Mouse (Mus musculus) ovary, postnatal 14 days (tissue): ENCODE results near the gene Fyb.
A peak's percentile ranks its signal among the peaks of the same experiment; 100 is the strongest.

Source experiments
- DNase-seq: peaks from one replicate; pipeline ENCODE4 v3.0.0; 2022; ENCODE audit warnings: low spot score

Fyb gene

GRCm38 (mm10) chr15:6600314-6600713, 77.7 kb downstream of the Fyb start:
- no peak for DNase-seq

- DNase-seq, result no peak
Observed at GRCm38 (mm10) chr15:6601330-6601729, 78.7 kb downstream of the Fyb start.

GRCm38 (mm10) chr15:6602003-6602402, 79.3 kb downstream of the Fyb start:
- no peak for DNase-seq

GRCm38 (mm10) chr15:6610703-6611102, 88.0 kb downstream of the Fyb start:
- no peak for DNase-seq

- DNase-seq, result no peak
Observed at GRCm38 (mm10) chr15:6612835-6613234, 90.2 kb downstream of the Fyb start.

- no peak for DNase-seq
Observed at GRCm38 (mm10) chr15:6616382-6617149, 93.9 kb downstream of the Fyb start.

GRCm38 (mm10) chr15:6619558-6620316, 97.1 kb downstream of the Fyb start:
- DNase-seq, result no peak

- peak; percentile 76 for DNase-seq
Observed at GRCm38 (mm10) chr15:6622512-6622911, 99.9 kb downstream of the Fyb start.

GRCm38 (mm10) chr15:6623529-6624228, 101.0 kb downstream of the Fyb start:
- no peak for DNase-seq

GRCm38 (mm10) chr15:6624365-6625182, 101.9 kb downstream of the Fyb start:
- no peak for DNase-seq

- DNase-seq, result peak; percentile 28
Observed at GRCm38 (mm10) chr15:6625607-6626033, 103.0 kb downstream of the Fyb start.

- no peak for DNase-seq
Observed at GRCm38 (mm10) chr15:6626123-6626522, 103.5 kb downstream of the Fyb start.

GRCm38 (mm10) chr15:6628431-6629077, 105.9 kb downstream of the Fyb start:
- no peak for DNase-seq

- DNase-seq, result no peak
Observed at GRCm38 (mm10) chr15:6629174-6629573, 106.5 kb downstream of the Fyb start.

GRCm38 (mm10) chr15:6635405-6635804, 112.8 kb downstream of the Fyb start:
- DNase-seq, result no peak

GRCm38 (mm10) chr15:6642223-6642622, 119.6 kb downstream of the Fyb start:
- no peak for DNase-seq

GRCm38 (mm10) chr15:6645498-6645897, 122.8 kb downstream of the Fyb start:
- DNase-seq, result no peak

GRCm38 (mm10) chr15:6647066-6647465, 124.4 kb downstream of the Fyb start:
- DNase-seq, result no peak

GRCm38 (mm10) chr15:6648757-6649403, 126.2 kb downstream of the Fyb start:
- DNase-seq, result no peak

- DNase-seq, result no peak
Observed at GRCm38 (mm10) chr15:6653046-6653445, 130.4 kb downstream of the Fyb start.

GRCm38 (mm10) chr15:6658081-6658480, 135.4 kb downstream of the Fyb start:
- DNase-seq, result no peak
